Mouse (Mus musculus) Patski (cell line): ENCODE measurements around the gene Pop5. TPM values are rescaled to one million over a fixed set of nuclear protein-coding genes. Genes with fewer than 3 reads are reported as not detected.
A peak's percentile ranks its signal among the peaks of the same experiment; 100 is the strongest.

Experiments
- ATAC-seq: fragments of 100-300 bp; one replicate; pipeline ENCODE4 v1.8.0; 2021
- CTCF ChIA-PET: fragments of 350-600 bp; sonication (Branson Sonifier 250); formaldehyde crosslinking; loops from one replicate; lab custom pipeline; 2022; ENCODE audit warnings: inconsistent platforms; lab: Charles Lee
- POLR2A ChIA-PET: fragments of 350-600 bp; sonication (Branson Sonifier 250); formaldehyde crosslinking; loops from one replicate; lab custom pipeline; 2022; ENCODE audit warnings: antibody characterized with exemption, inconsistent platforms; lab: Charles Lee
- DNase-seq: peaks from one replicate; pipeline ENCODE4 v3.0.0-alpha.2; 2011; ENCODE audit warnings: low read depth, low spot score
- H3K27me3 ChIP-seq: fragments of 371-371 bp; one replicate; pipeline ENCODE4 v1.5.1; 2021
- CTCF ChIP-seq: fragments of 100-300 bp; IDR thresholded peaks from one replicate; pipeline ENCODE4 v1.5.1; 2021
- in situ Hi-C: fragments of 300-500 bp; cut with MboI; formaldehyde crosslinking; loops from 3 replicates; pipeline ENCODE4 v1.11.1; 2018; ENCODE audit warnings: low pct_unique_long_range_greater_than_20kb, mixed read lengths
- polyA plus RNA-seq: library from polyadenylated mRNA; unstranded; gene quantifications from one replicate; pipeline ENCODE4 v1.2.3, GENCODE M21; 2021

The Pop5 gene
- polyA plus RNA-seq, 1 experiment from 2014 or later = 123 TPM

GRCm38 (mm10) chr5:115193669-115194625 is 41.7 kb upstream of the Pop5 start, which contains the start of gene Cabp1:
Gene Cabp1 (minus strand): TSS chr5:115194381.
- ATAC-seq (peak; percentile 38), DNase-seq (no peak)
- peaks cover 28% of the 10 kb centered on the region for H3K27me3 ChIP-seq
- ChIA-PET POLR2A (no interaction called here), CTCF (no interaction called here)
- in situ Hi-C loops = no loop called here
- TF ChIP-seq CTCF = no peak

GRCm38 (mm10) chr5:115194626-115195221 is 40.9 kb upstream of the Pop5 start:
- ChIA-PET CTCF (no interaction called here), POLR2A (interaction anchor here (0.5 to 0.7 kb wide), 2 partner anchors 14 to 33 kb away, joined by 3 to 5 read pairs; no protein-coding TSS in a partner anchor)
- ATAC-seq (no peak), DNase-seq (no peak)
- H3K27me3 ChIP-seq = peaks cover 28% of the 10 kb centered on the region
- TF ChIP-seq CTCF = no peak
- in situ Hi-C loops = no loop called here

- ATAC-seq (no peak), DNase-seq (no peak)
- TF ChIP-seq CTCF = no peak
- POLR2A ChIA-PET = no interaction called here
- in situ Hi-C loops = no loop called here
- H3K27me3 ChIP-seq = peaks cover 17% of the 10 kb centered on the region
- CTCF ChIA-PET = interaction anchor here (0.6 kb wide), 1 partner anchor 90 kb away, joined by 3 read pairs; no protein-coding TSS in a partner anchor
Measured at GRCm38 (mm10) chr5:115203735-115204561, 31.7 kb upstream of the Pop5 start.

- POLR2A ChIA-PET = no interaction called here
- no peak for TF ChIP-seq CTCF
- CTCF ChIA-PET = interaction anchor here (0.6 kb wide), 1 partner anchor 91 kb away, joined by 3 read pairs; no protein-coding TSS in a partner anchor
- in situ Hi-C loops = no loop called here
- DNase-seq = no peak
- no peak for ATAC-seq
- peaks cover 17% of the 10 kb centered on the region for H3K27me3 ChIP-seq
Measured at GRCm38 (mm10) chr5:115204562-115205311, 30.9 kb upstream of the Pop5 start.

GRCm38 (mm10) chr5:115207244-115207643 is 28.4 kb upstream of the Pop5 start:
- ATAC-seq (no peak), DNase-seq (no peak)
- TF ChIP-seq CTCF = peak; percentile 42
- in situ Hi-C loops = no loop called here
- POLR2A ChIA-PET = no interaction called here
- CTCF ChIA-PET = interaction anchor here (0.6 kb wide), 1 partner anchor 11 kb away, joined by 3 read pairs; no protein-coding TSS in a partner anchor
- peaks cover 10% of the 10 kb centered on the region for H3K27me3 ChIP-seq

- in situ Hi-C loops = no loop called here
- DNase-seq (no peak), ATAC-seq (no peak)
Measured at GRCm38 (mm10) chr5:115207892-115208291, 27.7 kb upstream of the Pop5 start.

GRCm38 (mm10) chr5:115208601-115209000 is 27.0 kb upstream of the Pop5 start:
- peaks cover 10% of the 10 kb centered on the region for H3K27me3 ChIP-seq
- no peak for DNase-seq
- ChIA-PET CTCF (interaction anchor here (0.9 kb wide), 2 partner anchors 10 to 12 kb away, joined by 3 read pairs; no protein-coding TSS in a partner anchor), POLR2A (no interaction called here)
- no peak for TF ChIP-seq CTCF
- ATAC-seq = no peak
- in situ Hi-C loops = no loop called here

More at GRCm38 (mm10) chr5:115207892-115208291, 27.7 kb upstream of the Pop5 start:
- POLR2A ChIA-PET = no interaction called here
- TF ChIP-seq CTCF = no peak
- CTCF ChIA-PET = no interaction called here
- H3K27me3 ChIP-seq = peaks cover 10% of the 10 kb centered on the region

GRCm38 (mm10) chr5:115210380-115210779 is 25.3 kb upstream of the Pop5 start:
- POLR2A ChIA-PET = no interaction called here

GRCm38 (mm10) chr5:115212451-115212850 is 23.2 kb upstream of the Pop5 start:
- no peak for ATAC-seq
- H3K27me3 ChIP-seq = peaks cover 4% of the 10 kb centered on the region
- CTCF ChIA-PET = no interaction called here
- in situ Hi-C loops = no loop called here
- DNase-seq = no peak
- TF ChIP-seq CTCF = no peak
- POLR2A ChIA-PET = interaction anchor here (0.7 kb wide), 1 partner anchor 45 kb away, joined by 3 read pairs; no protein-coding TSS in a partner anchor

More at GRCm38 (mm10) chr5:115210380-115210779, 25.3 kb upstream of the Pop5 start:
- ATAC-seq (no peak), DNase-seq (no peak)
- TF ChIP-seq CTCF = peak; percentile 72
- in situ Hi-C loops = no loop called here
- CTCF ChIA-PET = no interaction called here
- peaks cover 4% of the 10 kb centered on the region for H3K27me3 ChIP-seq
